In the genomic region with DNA sequence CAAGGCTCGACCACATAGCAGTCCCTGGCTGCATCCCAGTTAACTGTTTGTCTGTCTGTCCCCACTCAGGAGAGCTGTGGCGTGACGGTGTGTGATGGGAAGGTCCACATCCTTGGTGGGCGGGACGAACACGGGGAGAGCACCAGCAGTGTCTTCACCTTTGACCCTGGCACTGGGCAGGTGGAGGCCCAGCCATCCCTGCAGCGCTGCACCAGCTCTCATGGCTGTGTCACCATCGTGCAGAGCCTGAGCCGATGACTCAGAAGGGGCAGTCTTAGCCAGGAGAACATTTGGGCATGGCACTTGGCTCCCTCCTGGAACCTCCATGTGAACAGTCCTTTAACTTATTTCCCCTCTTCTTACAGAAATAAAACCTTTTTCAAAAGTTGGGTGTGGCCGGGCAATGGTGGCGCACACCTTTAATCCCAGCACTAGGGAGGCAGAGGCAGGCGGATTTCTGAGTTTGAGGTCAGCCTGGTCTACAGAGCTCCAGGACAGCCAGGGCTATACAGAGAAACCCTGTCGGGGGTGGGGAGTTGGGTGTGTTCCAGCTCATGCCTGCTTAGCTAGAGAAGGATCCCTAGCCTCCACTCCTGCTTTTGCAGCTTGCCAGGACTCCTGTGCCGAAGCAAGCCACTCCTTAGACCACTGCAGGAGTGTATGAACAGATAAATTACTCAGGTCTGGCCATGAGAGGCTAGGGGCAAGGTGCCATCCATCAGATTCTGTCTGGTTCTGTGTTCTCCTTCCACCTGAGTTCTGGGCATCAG, we compare ENCODE assay signal across 8 mouse cellular contexts. TPM values are rescaled to one million over a fixed set of nuclear protein-coding genes. Genes with fewer than 3 reads are reported as not detected.
A peak's percentile ranks its signal among the peaks of the same experiment; 100 is the strongest.
DNase-seq lines count a peak whose midpoint lies in the region; ATAC-seq lines count a peak whose summit lies in the region.
"Had no signal": no experiment of that assay in that cellular context is flagged by ENCODE, and none has a peak within 500 bp of the region (broad histone marks: within the 10 kb centered on the region; RNA-seq: fewer than 3 reads in every experiment).

No protein-coding gene starts in this region.

- peaks cover 58% of the 10 kb centered on the region for H3K36me3 ChIP-seq in heart, embryonic 14.5 days (ENCODE audit: control insufficient read depth, insufficient read depth, low read length)

- no peak overlapping the region for H3K27ac ChIP-seq in heart, embryonic 14.5 days (replicated peaks in 1 of 2; ENCODE audit: control insufficient read depth in 1 of 2, insufficient read depth in 1 of 2, low read depth in 2 of 2, low read length in 2 of 2)

- no peak for DNase-seq in heart, postnatal 10 days
- DNase-seq in NIH3T3 (ENCODE audit: low read depth), result peak; percentile 21
- DNase-seq in cerebellum, postnatal 14 days, result peak; percentile 51 to 65
- DNase-seq in gastrocnemius, adult 18-20 months (ENCODE audit: low spot score), result no peak
- DNase-seq in left cerebral cortex, postnatal 25 days (ENCODE audit: low spot score in 2 of 2), result no peak

- H3K9me3 ChIP-seq in heart, embryonic 14.5 days (ENCODE audit: control insufficient read depth, low read length), result no peaks in the 10 kb centered on the region

- no peak overlapping the region for H3K4me2 ChIP-seq in heart, embryonic 14.5 days (ENCODE audit: low read length)

- WGBS in heart, embryonic 14.5 days, result 75% methylated on average over 14 of the region's 14 CpGs

- peaks cover 6 to 21% of the 10 kb centered on the region in 2 experiments for H3K4me1 ChIP-seq in heart, embryonic 14.5 days (ENCODE audit: control insufficient read depth in 2 of 2, insufficient read depth in 2 of 2, low read length in 2 of 2)

- no peaks in the 10 kb centered on the region for H3K27me3 ChIP-seq in heart, embryonic 14.5 days (ENCODE audit: control insufficient read depth, insufficient read depth, low read length)

- intact Hi-C loops in heart, postnatal 10 days (cut with DNase I), result no loop called here
- intact Hi-C loops in left cerebral cortex, postnatal 25 days (cut with DNase I), result no loop called here

- no peak overlapping the region for H3K9ac ChIP-seq in heart, embryonic 14.5 days (ENCODE audit: low read length)

- H3K4me3 ChIP-seq in heart, embryonic 14.5 days (ENCODE audit: control insufficient read depth in 1 of 2, insufficient read depth in 1 of 2, low read depth in 1 of 2, low read length in 2 of 2), result no peak overlapping the region

- ATAC-seq in heart, embryonic 14.5 days (ENCODE audit: insufficient number of reproducible peaks, insufficient read depth, low FRiP score, low read depth), result 0 out of 2 replicates have a peak, but pooled peaks have one; percentile 6
- ATAC-seq in megakaryocyte-erythroid progenitor cell, adult 5-6 weeks (replicated peaks; ENCODE audit: low FRiP score, low TSS enrichment, poor library complexity, severe bottlenecking), result peak; percentile 39

RNA-seq across cellular contexts. Expression of a gene that starts 8.0 kb away (rescaled TPM):
- polyA plus RNA-seq in heart, embryonic 14.5 days (2014; fragmentation: Nextera tagmentation; extraction: Ambion mirVana), result 0.86 and 1.1 TPM in 2 replicates
- under 1 TPM; 0.35 to 0.62 TPM for total RNA-seq in heart, postnatal 10 days (2021)
- total RNA-seq in megakaryocyte-erythroid progenitor cell, adult 5-6 weeks (2014; fragmentation: Nextera tagmentation), result 2.1 TPM in 1 of 2 replicates, not detected in the other
- total RNA-seq in megakaryocyte-erythroid progenitor cell, adult 5-6 weeks (2017), result 0.65 TPM in 1 of 2 replicates, not detected in the other
- not detected for total RNA-seq in gastrocnemius, adult 18-20 months (2021)
- 1 to 10 TPM; 2.8 to 3.3 TPM for total RNA-seq in left cerebral cortex, postnatal 25 days (2021)
- polyA plus RNA-seq: liver, embryonic 16.5 days had no signal

RNA-seq across cellular contexts. Expression of a gene that starts 9.7 kb away (rescaled TPM):
- 538 and 543 TPM in 2 replicates for polyA plus RNA-seq in heart, embryonic 14.5 days (2014; fragmentation: Nextera tagmentation; extraction: Ambion mirVana)
- 100 to 1,000 TPM; 380 to 408 TPM for total RNA-seq in heart, postnatal 10 days (2021)
- total RNA-seq in megakaryocyte-erythroid progenitor cell, adult 5-6 weeks (2014; fragmentation: Nextera tagmentation), result 1,003 and 1,349 TPM in 2 replicates
- 1,982 and 2,496 TPM in 2 replicates for total RNA-seq in megakaryocyte-erythroid progenitor cell, adult 5-6 weeks (2017)
- total RNA-seq in gastrocnemius, adult 18-20 months (2021), result 100 to 1,000 TPM; 232 to 276 TPM
- total RNA-seq in left cerebral cortex, postnatal 25 days (2021), result 100 to 1,000 TPM; 230 to 233 TPM

Comparison
In these comparisons a context has a peak if more than half of its experiments do, and no peak if none do; other contexts are left out.
1. DNase-seq: peak in NIH3T3 (single experiment) and cerebellum, postnatal 14 days (2 of 2); none in heart, postnatal 10 days (0 of 2), gastrocnemius, adult 18-20 months (single experiment) and left cerebral cortex, postnatal 25 days (0 of 2).